Mouse (Mus musculus) layer of hippocampus, postnatal 10 days (tissue): Measurements from ENCODE around the gene Cyp2w1. TPM values are rescaled to one million over a fixed set of nuclear protein-coding genes. Genes with fewer than 3 reads are reported as not detected.
"Not testable (repeated sequence)": the region's sequence is repeated elsewhere in the genome, so short reads cannot be mapped to it uniquely, and the experiment has no call there.

Source experiments
- DNase-seq, 2 experiments: peaks; one replicate each; pipeline ENCODE4 v3.0.0; 2021; ENCODE audit warnings: low spot score in 2 of 2
- total RNA-seq, 2 experiments: library from RNA; stranded (reverse); gene quantifications; 2 replicates each; pipeline ENCODE4 v1.2.3; 2021

Cyp2w1 gene
- total RNA-seq, 2 experiments from 2014 or later: not detected

GRCm38 (mm10) chr5:139381586-139382513, 29.4 kb downstream of the Cyp2w1 start:
- DNase-seq: no peak

GRCm38 (mm10) chr5:139382760-139383159, 30.3 kb downstream of the Cyp2w1 start:
- DNase-seq: no peak

- DNase-seq: no peak
Measured at GRCm38 (mm10) chr5:139383234-139383633, 30.8 kb downstream of the Cyp2w1 start.

GRCm38 (mm10) chr5:139384531-139384930, 32.1 kb downstream of the Cyp2w1 start:
- DNase-seq: no peak

- no peak for DNase-seq
Measured at GRCm38 (mm10) chr5:139386047-139386446, 33.6 kb downstream of the Cyp2w1 start.

GRCm38 (mm10) chr5:139387329-139388194, 35.1 kb downstream of the Cyp2w1 start:
- DNase-seq: peak; percentile 57 to 61

- DNase-seq: no peak
Measured at GRCm38 (mm10) chr5:139388195-139388570, 35.8 kb downstream of the Cyp2w1 start.

- peak; percentile 73 to 77 for DNase-seq
Measured at GRCm38 (mm10) chr5:139388694-139389675, 36.6 kb downstream of the Cyp2w1 start.

- DNase-seq: peak; percentile 45 to 62
Measured at GRCm38 (mm10) chr5:139389676-139390061, 37.3 kb downstream of the Cyp2w1 start.

GRCm38 (mm10) chr5:139390324-139391119, 38.1 kb downstream of the Cyp2w1 start:
- not testable (repeated sequence) for DNase-seq

GRCm38 (mm10) chr5:139391309-139391990, 39.0 kb downstream of the Cyp2w1 start:
- no peak for DNase-seq

GRCm38 (mm10) chr5:139392219-139393196, 40.1 kb downstream of the Cyp2w1 start:
- no peak for DNase-seq

- no peak for DNase-seq
Measured at GRCm38 (mm10) chr5:139393197-139393588, 40.8 kb downstream of the Cyp2w1 start.

- DNase-seq: no peak
Measured at GRCm38 (mm10) chr5:139394399-139394798, 42.0 kb downstream of the Cyp2w1 start.

- no peak for DNase-seq
Measured at GRCm38 (mm10) chr5:139395528-139395927, 43.1 kb downstream of the Cyp2w1 start.

- no peak for DNase-seq
Measured at GRCm38 (mm10) chr5:139397359-139397916, 45.0 kb downstream of the Cyp2w1 start.

- peak; percentile 97 to 98 for DNase-seq
Measured at GRCm38 (mm10) chr5:139397959-139398753, 45.7 kb downstream of the Cyp2w1 start.
